Mouse (Mus musculus): ENCODE results near the gene Pianp. TPM values are rescaled to one million over a fixed set of nuclear protein-coding genes. Genes with fewer than 3 reads are reported as not detected.
"Not testable (repeated sequence)": the region's sequence is repeated elsewhere in the genome, so short reads cannot be mapped to it uniquely, and the experiment has no call there.

Pianp gene
- polyA plus RNA-seq, 1 experiment from 2014 or later: 0.35 TPM

- H3K36me3 ChIP-seq (ENCODE audit: insufficient read depth, low read length): no peaks in the 10 kb centered on the region
- peak overlapping the region; percentile 82 for H3K9ac ChIP-seq (replicated peaks; ENCODE audit: low read depth)
- WGBS: 1% methylated on average over 24 of the region's 78 CpGs
- no peaks in the 10 kb centered on the region for H3K9me3 ChIP-seq (ENCODE audit: low read length)
- DNase-seq (ENCODE audit: low spot score): peak; percentile 92
- TF ChIP-seq CTCF (IDR thresholded peaks at IDR 0.05) (no peak), EP300 (IDR thresholded peaks at IDR 0.05) (no peak)
- no peaks in the 10 kb centered on the region for H3K27me3 ChIP-seq (replicated peaks; ENCODE audit: insufficient read depth, low read length)
- ATAC-seq: peak; percentile 86
- H3K4me1 ChIP-seq (ENCODE audit: insufficient read depth, low read depth, low read length): peaks cover 5% of the 10 kb centered on the region; the same call in 1 of the 2 replicates
- peak overlapping the region; percentile 98 for H3K27ac ChIP-seq (ENCODE audit: low read length)
- peak overlapping the region; percentile 77 for H3K4me2 ChIP-seq (replicated peaks; ENCODE audit: low read depth, low read length)
- peak overlapping the region; percentile 80 for H3K4me3 ChIP-seq (ENCODE audit: low read depth, low read length)
Measured at GRCm38 (mm10) chr6:125009181-125010073, 12.9 kb downstream of the Pianp start.

GRCm38 (mm10) chr6:125017682-125018081, 21.2 kb downstream of the Pianp start:
- DNase-seq (ENCODE audit: low spot score): no peak
- Histone ChIP-seq H3K36me3 (ENCODE audit: insufficient read depth, low read length) (peaks cover 4% of the 10 kb centered on the region; the same call in 1 of the 2 replicates), H3K9ac (replicated peaks; ENCODE audit: low read depth) (no peak overlapping the region), H3K4me3 (ENCODE audit: low read depth, low read length) (no peak overlapping the region), H3K27ac (ENCODE audit: low read length) (no peak overlapping the region), H3K4me2 (replicated peaks; ENCODE audit: low read depth, low read length) (no peak overlapping the region), H3K9me3 (ENCODE audit: low read length) (no peaks in the 10 kb centered on the region), H3K4me1 (ENCODE audit: insufficient read depth, low read depth, low read length) (no peaks in the 10 kb centered on the region), H3K27me3 (replicated peaks; ENCODE audit: insufficient read depth, low read length) (no peaks in the 10 kb centered on the region)
- no peak for TF ChIP-seq CTCF (IDR thresholded peaks at IDR 0.05)
- no peak for TF ChIP-seq EP300 (IDR thresholded peaks at IDR 0.05)
- no peak for ATAC-seq
- WGBS: 96% methylated on average over 3 of the region's 3 CpGs

- 20% methylated on average over 6 of the region's 9 CpGs for WGBS
- ATAC-seq: not testable (repeated sequence)
Measured at GRCm38 (mm10) chr6:125030532-125030931, 34.0 kb downstream of the Pianp start.

GRCm38 (mm10) chr6:125031604-125032003, 35.1 kb downstream of the Pianp start:
- no peak overlapping the region for H3K27ac ChIP-seq (ENCODE audit: low read length)
- no peak overlapping the region for H3K9ac ChIP-seq (replicated peaks; ENCODE audit: low read depth)
- no peak overlapping the region for H3K4me2 ChIP-seq (replicated peaks; ENCODE audit: low read depth, low read length)
- H3K4me3 ChIP-seq (ENCODE audit: low read depth, low read length): no peak overlapping the region
- no peak for DNase-seq (ENCODE audit: low spot score)
- no peaks in the 10 kb centered on the region for H3K27me3 ChIP-seq (replicated peaks; ENCODE audit: insufficient read depth, low read length)
- no peaks in the 10 kb centered on the region for H3K9me3 ChIP-seq (ENCODE audit: low read length)
- no peak for TF ChIP-seq CTCF (IDR thresholded peaks at IDR 0.05)
- no peak for TF ChIP-seq EP300 (IDR thresholded peaks at IDR 0.05)
- ATAC-seq: no peak
- H3K36me3 ChIP-seq (ENCODE audit: insufficient read depth, low read length): peaks cover 45% of the 10 kb centered on the region
- no peaks in the 10 kb centered on the region for H3K4me1 ChIP-seq (ENCODE audit: insufficient read depth, low read depth, low read length)
- WGBS: 87% methylated on average over 16 of the region's 16 CpGs

More at GRCm38 (mm10) chr6:125030532-125030931, 34.0 kb downstream of the Pianp start:
- not testable (repeated sequence) for H3K27me3 ChIP-seq (replicated peaks; ENCODE audit: insufficient read depth, low read length); H3K27ac ChIP-seq (ENCODE audit: low read length); H3K4me1 ChIP-seq (ENCODE audit: insufficient read depth, low read depth, low read length); H3K4me3 ChIP-seq (ENCODE audit: low read depth, low read length); H3K4me2 ChIP-seq (replicated peaks; ENCODE audit: low read depth, low read length); H3K9ac ChIP-seq (replicated peaks; ENCODE audit: low read depth); H3K9me3 ChIP-seq (ENCODE audit: low read length)
- H3K36me3 ChIP-seq (ENCODE audit: insufficient read depth, low read length): peaks cover 40% of the 10 kb centered on the region
- TF ChIP-seq CTCF (IDR thresholded peaks at IDR 0.05): peak; percentile 96
- DNase-seq (ENCODE audit: low spot score): peak; percentile 64

- TF ChIP-seq CTCF (IDR thresholded peaks at IDR 0.05) (no peak), EP300 (IDR thresholded peaks at IDR 0.05) (no peak)
- H3K4me1 ChIP-seq (ENCODE audit: insufficient read depth, low read depth, low read length): peaks cover 6% of the 10 kb centered on the region; the same call in 1 of the 2 replicates
- DNase-seq (ENCODE audit: low spot score) (no peak), ATAC-seq (no peak)
- peak overlapping the region; percentile 44; the same call in 1 of the 2 replicates for H3K27ac ChIP-seq (ENCODE audit: low read length)
- H3K4me3 ChIP-seq (ENCODE audit: low read depth, low read length): no peak overlapping the region
- H3K4me2 ChIP-seq (replicated peaks; ENCODE audit: low read depth, low read length): peak overlapping the region; percentile 56
- H3K36me3 ChIP-seq (ENCODE audit: insufficient read depth, low read length): peaks cover 23% of the 10 kb centered on the region
- H3K9ac ChIP-seq (replicated peaks; ENCODE audit: low read depth): no peak overlapping the region
- no peaks in the 10 kb centered on the region for H3K27me3 ChIP-seq (replicated peaks; ENCODE audit: insufficient read depth, low read length)
- 93% methylated on average over 4 of the region's 4 CpGs for WGBS
- H3K9me3 ChIP-seq (ENCODE audit: low read length): no peaks in the 10 kb centered on the region
Measured at GRCm38 (mm10) chr6:125038666-125039065, 42.2 kb downstream of the Pianp start.

- WGBS: 8% methylated on average over 8 of the region's 8 CpGs
- H3K27ac ChIP-seq (ENCODE audit: low read length): peak overlapping the region; percentile 44; the same call in 1 of the 2 replicates
- ATAC-seq: peak; percentile 2
Measured at GRCm38 (mm10) chr6:125039131-125039530, 42.6 kb downstream of the Pianp start.

More at GRCm38 (mm10) chr6:125039131-125039530, 42.6 kb downstream of the Pianp start:
- Histone ChIP-seq H3K4me3 (ENCODE audit: low read depth, low read length) (peak overlapping the region; percentile 48), H3K36me3 (ENCODE audit: insufficient read depth, low read length) (peaks cover 22% of the 10 kb centered on the region), H3K4me1 (ENCODE audit: insufficient read depth, low read depth, low read length) (peaks cover 6% of the 10 kb centered on the region; the same call in 1 of the 2 replicates), H3K9ac (replicated peaks; ENCODE audit: low read depth) (0 out of 2 replicates have a peak overlapping the region, but pooled peaks have one; percentile 12), H3K4me2 (replicated peaks; ENCODE audit: low read depth, low read length) (peak overlapping the region; percentile 56), H3K9me3 (ENCODE audit: low read length) (no peaks in the 10 kb centered on the region), H3K27me3 (replicated peaks; ENCODE audit: insufficient read depth, low read length) (no peaks in the 10 kb centered on the region)
- no peak for TF ChIP-seq EP300 (IDR thresholded peaks at IDR 0.05)
- TF ChIP-seq CTCF (IDR thresholded peaks at IDR 0.05): no peak
- DNase-seq (ENCODE audit: low spot score): no peak

All from lung, postnatal 0 days (tissue).